Comparison of ENCODE assay signal across 12 mouse cellular contexts in the genomic region with DNA sequence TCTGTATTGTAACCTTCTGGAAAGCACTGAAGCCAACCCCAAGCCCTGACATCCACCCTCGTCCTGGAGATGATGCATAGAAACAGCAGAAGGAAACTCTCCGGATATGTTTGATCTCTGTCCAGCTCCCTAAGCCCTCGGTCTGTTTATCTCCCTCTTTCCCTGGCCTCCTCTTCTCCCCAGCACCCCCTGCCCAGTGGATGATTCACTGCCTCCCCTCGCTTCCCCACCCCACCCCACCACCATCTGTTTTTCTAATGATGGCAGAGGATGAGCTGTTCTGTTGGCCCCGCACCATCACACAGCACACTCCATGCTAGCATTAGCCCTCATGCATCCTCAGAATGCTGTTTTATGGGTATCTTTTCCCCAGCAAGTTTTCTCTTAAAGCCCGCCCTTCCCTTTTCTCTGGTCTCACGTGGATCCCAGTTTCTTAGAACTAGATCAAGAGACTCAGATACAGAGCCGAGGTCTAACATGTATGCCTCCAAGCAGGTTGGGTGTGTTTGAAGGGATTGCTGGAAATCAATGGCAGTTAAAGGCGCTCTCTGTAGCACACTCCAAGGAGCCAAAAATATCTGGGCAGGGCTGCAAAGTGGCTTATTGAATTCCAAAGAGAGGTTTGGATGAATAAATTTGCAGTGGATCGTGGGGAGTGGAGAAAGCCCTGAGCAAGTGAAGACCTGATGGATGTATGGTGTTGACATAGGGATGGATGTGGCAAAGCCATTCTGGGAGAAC.
DNase-seq lines count a peak whose midpoint lies in the region; ATAC-seq and TF ChIP-seq lines count a peak whose summit lies in the region.
"Had no signal": no experiment of that assay in that cellular context is flagged by ENCODE, and none has a peak within 500 bp of the region (broad histone marks: within the 10 kb centered on the region; RNA-seq: fewer than 3 reads in every experiment).

No protein-coding gene starts in this region.

- H3K4me3 ChIP-seq in forebrain, embryonic 15.5 days = no peak overlapping the region
- H3K4me3 ChIP-seq in forebrain, embryonic 14.5 days (ENCODE audit: low read depth, low read length) = no peak overlapping the region
- no peak overlapping the region for H3K4me3 ChIP-seq in layer of hippocampus, adult 2 months
- H3K4me3 ChIP-seq in midbrain, postnatal 0 days (ENCODE audit: low read depth, low read length) = no peak overlapping the region
- H3K4me3 ChIP-seq: forebrain, embryonic 13.5 days; hindbrain, embryonic 12.5 days; limb, embryonic 15.5 days had no signal

- DNase-seq in forebrain, embryonic 14.5 days (ENCODE audit: low spot score) = no peak
- peak; percentile 6 to 14 for DNase-seq in layer of hippocampus, adult 2 months (ENCODE audit: low spot score in 2 of 2)
- DNase-seq in layer of hippocampus, adult 11-12 months (ENCODE audit: low spot score) = no peak
- DNase-seq in urinary bladder, postnatal 25 days (ENCODE audit: low spot score) = peak; percentile 10
- DNase-seq in urinary bladder, adult 2 months (ENCODE audit: low spot score) = no peak
- no peak for DNase-seq in spleen, adult 12 weeks (ENCODE audit: low spot score)
- no peak for DNase-seq in midbrain, postnatal 0 days (ENCODE audit: low spot score)

- TF ChIP-seq CTCF in layer of hippocampus, adult 2 months (conservative IDR thresholded peaks at IDR 0.05) = no peak
- no peak for TF ChIP-seq CTCF in midbrain, postnatal 0 days (IDR thresholded peaks at IDR 0.05)

- no peak overlapping the region for H3K4me2 ChIP-seq in forebrain, embryonic 15.5 days (replicated peaks)
- H3K4me2 ChIP-seq in forebrain, embryonic 14.5 days (ENCODE audit: low read length) = no peak overlapping the region
- no peak overlapping the region for H3K4me2 ChIP-seq in midbrain, postnatal 0 days (ENCODE audit: low read depth, low read length, poor library complexity, severe bottlenecking)
- H3K4me2 ChIP-seq: forebrain, embryonic 13.5 days; heart, embryonic 11.5 days; hindbrain, embryonic 12.5 days; limb, embryonic 15.5 days had no signal

- no peaks in the 10 kb centered on the region for H3K36me3 ChIP-seq in forebrain, embryonic 15.5 days
- no peaks in the 10 kb centered on the region for H3K36me3 ChIP-seq in forebrain, embryonic 14.5 days (ENCODE audit: control insufficient read depth, insufficient read depth, low read length)
- no peaks in the 10 kb centered on the region for H3K36me3 ChIP-seq in midbrain, postnatal 0 days (ENCODE audit: insufficient read depth, low read length)
- H3K36me3 ChIP-seq: hindbrain, embryonic 12.5 days; limb, embryonic 15.5 days had no signal

- no peak overlapping the region for H3K9ac ChIP-seq in forebrain, embryonic 15.5 days (replicated peaks)
- H3K9ac ChIP-seq in forebrain, embryonic 14.5 days (ENCODE audit: low read length) = no peak overlapping the region
- no peak overlapping the region for H3K9ac ChIP-seq in midbrain, postnatal 0 days (replicated peaks; ENCODE audit: low read length, poor library complexity, severe bottlenecking)
- H3K9ac ChIP-seq: forebrain, embryonic 13.5 days; hindbrain, embryonic 12.5 days; limb, embryonic 15.5 days had no signal

- H3K27me3 ChIP-seq in forebrain, embryonic 15.5 days = no peaks in the 10 kb centered on the region
- H3K27me3 ChIP-seq in forebrain, embryonic 14.5 days (replicated peaks; ENCODE audit: control insufficient read depth, insufficient read depth, low read length) = no peaks in the 10 kb centered on the region
- no peaks in the 10 kb centered on the region for H3K27me3 ChIP-seq in midbrain, postnatal 0 days (ENCODE audit: insufficient read depth, low read length)
- H3K27me3 ChIP-seq: forebrain, embryonic 13.5 days; hindbrain, embryonic 12.5 days had no signal

- H3K4me1 ChIP-seq in forebrain, embryonic 15.5 days = no peaks in the 10 kb centered on the region
- no peaks in the 10 kb centered on the region for H3K4me1 ChIP-seq in forebrain, embryonic 14.5 days (ENCODE audit: control insufficient read depth, insufficient read depth, low read length)
- H3K4me1 ChIP-seq in midbrain, postnatal 0 days (ENCODE audit: insufficient read depth, low read length) = no peaks in the 10 kb centered on the region
- H3K4me1 ChIP-seq: forebrain, embryonic 13.5 days; hindbrain, embryonic 12.5 days; limb, embryonic 15.5 days had no signal

- no peak overlapping the region; the same call in 1 of the 2 replicates for H3K27ac ChIP-seq in forebrain, embryonic 15.5 days (replicated peaks)
- no peak overlapping the region for H3K27ac ChIP-seq in forebrain, embryonic 14.5 days (ENCODE audit: low read depth, low read length)
- peak overlapping the region; percentile 0; the same call in 1 of the 2 replicates for H3K27ac ChIP-seq in layer of hippocampus, adult 2 months
- H3K27ac ChIP-seq in midbrain, postnatal 0 days (ENCODE audit: low read depth, low read length) = no peak overlapping the region
- H3K27ac ChIP-seq: forebrain, embryonic 13.5 days; hindbrain, embryonic 12.5 days; limb, embryonic 15.5 days had no signal

- WGBS in forebrain, embryonic 15.5 days = 78% methylated on average over 10 of the region's 10 CpGs
- 80% methylated on average over 10 of the region's 10 CpGs for WGBS in forebrain, embryonic 14.5 days
- 75% methylated on average over 10 of the region's 10 CpGs for WGBS in midbrain, postnatal 0 days

- H3K9me3 ChIP-seq in forebrain, embryonic 15.5 days = no peaks in the 10 kb centered on the region
- H3K9me3 ChIP-seq in forebrain, embryonic 14.5 days (replicated peaks; ENCODE audit: control insufficient read depth, low read length) = no peaks in the 10 kb centered on the region
- no peaks in the 10 kb centered on the region for H3K9me3 ChIP-seq in midbrain, postnatal 0 days (ENCODE audit: low read length)
- H3K9me3 ChIP-seq: forebrain, embryonic 13.5 days; hindbrain, embryonic 12.5 days; limb, embryonic 15.5 days had no signal

- peak; percentile 58; the same call in 1 of the 2 replicates for ATAC-seq in forebrain, embryonic 15.5 days (replicated peaks)
- ATAC-seq in forebrain, embryonic 14.5 days = no peak
- no peak; the same call in 1 of the 2 replicates for ATAC-seq in midbrain, postnatal 0 days (ENCODE audit: low FRiP score)
- ATAC-seq: forebrain, embryonic 13.5 days had no signal

Comparison
In these comparisons a context has a peak if more than half of its experiments do, and no peak if none do; other contexts are left out.
1. DNase-seq: peak in layer of hippocampus, adult 2 months (2 of 2) and urinary bladder, postnatal 25 days (single experiment); none in forebrain, embryonic 14.5 days (single experiment), layer of hippocampus, adult 11-12 months (single experiment), urinary bladder, adult 2 months (single experiment), spleen, adult 12 weeks (single experiment) and midbrain, postnatal 0 days (single experiment).